Mouse (Mus musculus): ENCODE data around the gene Agtpbp1. TPM values are rescaled to one million over a fixed set of nuclear protein-coding genes. Genes with fewer than 3 reads are reported as not detected.
A peak's percentile ranks its signal among the peaks of the same experiment; 100 is the strongest.
"Not testable (repeated sequence)": the region's sequence is repeated elsewhere in the genome, so short reads cannot be mapped to it uniquely, and the experiment has no call there.

Gene Agtpbp1
- polyA plus RNA-seq, 1 experiment from 2014 or later = 55.6 TPM

DNA sequence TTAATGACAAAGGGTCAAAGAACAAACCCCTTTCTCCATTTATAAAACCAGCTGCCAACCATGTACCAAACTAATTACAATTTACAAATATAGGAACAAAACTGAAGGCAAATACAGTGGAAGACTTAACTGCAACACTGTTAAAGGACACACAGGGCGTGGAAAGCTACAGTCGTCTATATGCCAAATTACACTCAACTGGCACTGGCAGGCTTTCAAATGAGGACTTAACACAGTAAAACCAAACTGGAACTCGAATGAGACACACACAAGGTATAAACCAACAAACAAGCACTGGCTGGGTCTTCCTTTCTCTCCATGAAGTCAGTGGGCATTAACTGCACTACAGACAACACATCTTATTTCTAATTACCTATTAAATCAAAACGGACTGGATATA is 94.3 kb downstream of the Agtpbp1 start:
- no peak overlapping the region for H3K27ac ChIP-seq
- H3K9ac ChIP-seq = no peak overlapping the region
- H3K4me3 ChIP-seq = no peak overlapping the region
- no peaks in the 10 kb centered on the region for H3K9me3 ChIP-seq
- peaks cover 13% of the 10 kb centered on the region for H3K36me3 ChIP-seq
- H3K4me1 ChIP-seq (replicated peaks) = peaks cover 10% of the 10 kb centered on the region
- 77% methylated on average over 4 of the region's 4 CpGs for WGBS
- H3K4me2 ChIP-seq = no peak overlapping the region
- no peak for ATAC-seq (ENCODE audit: low FRiP score)
- no peaks in the 10 kb centered on the region for H3K27me3 ChIP-seq

DNA sequence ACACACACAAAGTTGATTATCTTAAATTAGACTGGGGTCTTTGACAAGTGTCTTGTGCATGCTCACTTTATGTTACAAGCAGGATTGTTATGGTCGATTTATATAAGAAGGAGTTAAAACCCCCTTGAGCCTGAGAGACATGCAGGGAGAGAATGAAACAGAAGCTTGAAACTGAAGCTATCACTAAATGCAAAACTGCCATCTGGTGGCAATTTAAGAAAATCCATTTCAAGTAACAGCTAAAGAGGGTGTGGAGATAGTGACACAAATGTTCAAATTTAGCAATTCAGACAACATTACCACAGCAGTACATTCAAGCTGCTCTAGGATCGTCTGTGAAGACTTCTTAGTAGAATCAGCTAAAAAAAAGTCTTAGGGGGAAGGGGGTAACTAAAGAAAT is 95.9 kb downstream of the Agtpbp1 start:
- Histone ChIP-seq H3K27me3 (no peaks in the 10 kb centered on the region), H3K27ac (no peak overlapping the region), H3K4me1 (replicated peaks) (0 out of 2 replicates have a peak, but pooled peaks cover 3% of the 10 kb centered on the region), H3K4me3 (no peak overlapping the region), H3K36me3 (peaks cover 1% of the 10 kb centered on the region), H3K9me3 (no peaks in the 10 kb centered on the region), H3K4me2 (no peak overlapping the region), H3K9ac (no peak overlapping the region)
- ATAC-seq (ENCODE audit: low FRiP score) = no peak
- 55% methylated on average over 2 of the region's 2 CpGs for WGBS

DNA sequence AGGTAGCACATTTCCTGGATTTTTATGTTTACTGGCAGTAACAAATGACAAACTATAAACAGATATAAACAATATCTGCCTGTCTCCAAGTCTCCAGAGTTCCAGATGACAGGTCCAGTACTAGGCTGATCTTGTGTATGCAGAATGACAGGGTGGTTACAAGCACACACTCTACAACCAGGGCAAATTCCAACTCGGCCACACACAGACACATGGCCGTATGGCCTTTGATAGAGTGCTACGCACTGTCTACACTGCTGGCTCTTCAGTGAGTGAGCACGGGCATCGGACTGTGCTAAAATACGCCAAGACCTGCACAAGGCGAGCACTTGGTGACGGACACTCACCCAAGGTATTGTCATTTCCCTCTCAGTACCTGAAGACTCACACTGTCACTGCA is 97.7 kb downstream of the Agtpbp1 start:
- no peak for ATAC-seq (ENCODE audit: low FRiP score)
- Histone ChIP-seq H3K27ac (no peak overlapping the region), H3K4me1 (replicated peaks) (0 out of 2 replicates have a peak, but pooled peaks cover 3% of the 10 kb centered on the region), H3K36me3 (peaks cover 4% of the 10 kb centered on the region; the same call in 1 of the 2 replicates), H3K9me3 (no peaks in the 10 kb centered on the region), H3K27me3 (no peaks in the 10 kb centered on the region), H3K9ac (no peak overlapping the region), H3K4me3 (no peak overlapping the region), H3K4me2 (no peak overlapping the region)
- WGBS = 94% methylated on average over 8 of the region's 8 CpGs

DNA sequence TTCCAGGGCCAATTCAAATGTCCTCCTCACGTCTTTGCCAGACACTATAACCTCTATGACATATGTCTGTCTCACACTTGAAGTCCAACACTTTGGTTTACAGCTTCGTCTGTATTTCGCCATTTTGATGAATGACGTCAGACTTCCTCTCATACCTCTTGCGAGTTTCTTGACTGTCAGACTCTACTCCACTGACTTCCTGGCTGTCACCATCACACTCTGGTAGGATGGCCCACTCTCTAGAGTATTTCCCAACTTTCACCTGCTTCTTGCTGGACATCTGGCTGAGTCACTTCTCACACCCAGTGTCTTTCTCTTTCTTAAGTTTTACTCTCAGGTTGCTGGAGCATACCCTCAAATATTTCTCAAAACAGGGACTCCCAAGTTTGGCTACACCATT is 98.8 kb downstream of the Agtpbp1 start:
- Histone ChIP-seq H3K4me2 (no peak overlapping the region), H3K4me3 (no peak overlapping the region), H3K9me3 (no peaks in the 10 kb centered on the region), H3K27me3 (no peaks in the 10 kb centered on the region), H3K4me1 (replicated peaks) (peaks cover 3% of the 10 kb centered on the region; the same call in 1 of the 2 replicates), H3K9ac (no peak overlapping the region), H3K36me3 (peaks cover 8% of the 10 kb centered on the region; the same call in 1 of the 2 replicates), H3K27ac (no peak overlapping the region)
- ATAC-seq (ENCODE audit: low FRiP score) = no peak
- 92% methylated on average over 5 of the region's 5 CpGs for WGBS

DNA sequence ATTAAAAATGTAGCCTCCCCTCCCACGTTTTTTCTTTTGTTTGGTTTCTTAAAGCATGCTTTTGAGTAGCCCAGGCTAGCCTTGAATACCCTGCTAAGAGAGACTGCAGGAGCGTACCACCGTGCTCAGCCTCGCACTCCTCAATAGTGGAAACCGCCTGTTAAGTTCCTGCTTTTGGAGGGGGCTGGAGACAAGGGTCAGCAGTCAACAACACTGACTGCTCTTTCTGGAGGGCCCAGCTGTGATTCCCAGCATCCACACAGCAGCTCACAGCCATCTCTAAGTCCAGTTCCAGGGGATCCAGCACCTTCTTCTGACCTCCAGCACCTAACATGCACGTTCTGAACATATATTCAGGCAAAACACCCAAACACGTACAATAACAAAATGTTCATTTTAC is 99.6 kb downstream of the Agtpbp1 start:
- Histone ChIP-seq H3K4me3 (no peak overlapping the region), H3K27ac (no peak overlapping the region), H3K4me2 (no peak overlapping the region), H3K36me3 (peaks cover 8% of the 10 kb centered on the region; the same call in 1 of the 2 replicates), H3K9me3 (no peaks in the 10 kb centered on the region), H3K4me1 (replicated peaks) (peaks cover 3% of the 10 kb centered on the region; the same call in 1 of the 2 replicates), H3K27me3 (no peaks in the 10 kb centered on the region), H3K9ac (no peak overlapping the region)
- no peak for ATAC-seq (ENCODE audit: low FRiP score)
- WGBS = 83% methylated on average over 7 of the region's 7 CpGs

DNA sequence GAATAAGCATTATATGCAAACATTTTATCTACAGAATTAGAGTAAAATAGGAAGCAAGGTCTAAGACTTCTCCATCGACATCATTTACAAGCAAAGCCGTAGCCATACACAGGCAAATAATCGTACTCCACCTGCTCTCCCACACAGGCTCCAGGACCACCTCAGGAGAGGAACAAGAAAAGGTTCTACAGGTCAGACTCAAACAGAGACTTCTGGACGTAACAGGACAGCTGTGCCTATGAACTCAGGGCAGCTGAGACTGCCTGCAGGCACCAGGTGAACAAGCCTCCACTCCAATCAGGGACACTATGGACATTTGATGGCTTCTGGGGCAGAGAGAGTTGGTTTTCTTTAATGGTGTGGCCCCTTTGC is 103.6 kb downstream of the Agtpbp1 start:
- WGBS = 87% methylated on average over 4 of the region's 4 CpGs
- Histone ChIP-seq H3K9ac (no peak overlapping the region), H3K4me3 (no peak overlapping the region), H3K36me3 (peaks cover 24% of the 10 kb centered on the region), H3K27ac (no peak overlapping the region), H3K27me3 (no peaks in the 10 kb centered on the region), H3K4me2 (no peak overlapping the region), H3K9me3 (no peaks in the 10 kb centered on the region), H3K4me1 (replicated peaks) (no peaks in the 10 kb centered on the region; the same call in 1 of the 2 replicates)
- ATAC-seq (ENCODE audit: low FRiP score) = no peak

DNA sequence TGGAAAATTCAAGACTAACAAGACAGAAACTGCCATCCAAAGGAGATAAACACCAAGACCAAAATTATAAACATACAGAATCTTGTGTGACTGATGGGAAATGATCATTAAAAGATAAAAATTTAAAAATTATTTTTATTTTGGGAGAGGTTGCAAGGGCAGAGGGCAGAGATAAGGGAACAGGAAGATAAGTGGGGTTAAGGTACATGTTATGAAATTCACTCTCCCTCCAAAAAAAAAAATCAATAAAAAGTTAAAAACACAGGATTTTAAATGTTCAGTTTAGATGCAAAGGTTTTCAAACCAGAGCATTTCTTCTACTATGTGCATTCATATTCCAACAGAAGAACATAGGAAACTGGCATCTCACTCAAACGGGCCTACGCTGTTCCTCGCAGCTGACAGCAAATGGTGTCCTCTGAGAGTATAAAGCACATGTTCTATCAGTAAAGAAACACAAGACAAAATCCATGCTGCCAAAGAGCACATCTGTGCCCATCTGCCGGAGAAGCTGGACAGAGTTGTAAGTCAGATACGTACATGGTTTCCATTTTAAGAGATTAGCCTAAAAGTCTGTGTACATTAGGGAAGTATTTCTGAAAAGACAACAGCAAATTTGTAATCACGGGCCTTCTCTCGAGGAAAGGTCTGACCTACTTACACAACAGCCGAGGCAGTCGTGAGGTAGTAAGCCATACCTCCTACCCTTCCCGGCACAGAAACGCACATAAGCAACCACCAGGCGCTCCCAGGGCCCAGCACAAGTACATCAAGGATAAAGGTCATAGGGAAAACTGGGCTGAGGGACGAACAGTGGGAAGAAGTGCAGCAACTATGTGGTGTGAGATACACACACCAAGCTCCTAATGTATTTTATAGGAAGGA is 104.2 kb downstream of the Agtpbp1 start:
- WGBS = 88% methylated on average over 13 of the region's 13 CpGs

DNA sequence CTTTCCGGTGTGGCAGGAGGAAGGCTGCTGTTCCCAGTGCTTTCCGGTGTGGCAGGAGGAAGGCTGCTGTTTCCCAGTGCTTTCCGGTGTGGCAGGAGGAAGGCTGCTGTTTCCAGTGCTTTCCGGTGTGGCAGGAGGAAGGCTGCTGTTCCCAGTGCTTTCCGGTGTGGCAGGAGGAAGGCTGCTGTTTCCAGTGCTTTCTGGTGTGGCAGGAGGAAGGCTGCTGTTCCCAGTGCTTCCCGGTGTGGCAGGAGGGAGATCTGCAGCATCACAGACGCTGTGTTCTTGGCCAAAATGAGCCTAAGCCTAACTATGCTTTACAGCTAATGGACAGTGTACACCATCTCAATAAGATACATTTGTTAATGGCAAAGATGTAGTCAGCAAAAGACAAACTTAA is 107.1 kb downstream of the Agtpbp1 start:
- H3K4me1 ChIP-seq (replicated peaks); H3K27ac ChIP-seq; H3K27me3 ChIP-seq; H3K9me3 ChIP-seq; H3K4me2 ChIP-seq; ATAC-seq (ENCODE audit: low FRiP score); H3K9ac ChIP-seq; H3K4me3 ChIP-seq: not testable (repeated sequence)
- peaks cover 36% of the 10 kb centered on the region for H3K36me3 ChIP-seq
- WGBS = 84% methylated on average over 7 of the region's 7 CpGs

More for the DNA sequence above, 104.2 kb downstream of the Agtpbp1 start:
- Histone ChIP-seq H3K27ac (no peak overlapping the region), H3K4me2 (no peak overlapping the region), H3K4me3 (no peak overlapping the region), H3K36me3 (peaks cover 27% of the 10 kb centered on the region), H3K9ac (no peak overlapping the region), H3K4me1 (replicated peaks) (no peaks in the 10 kb centered on the region; the same call in 1 of the 2 replicates), H3K9me3 (no peaks in the 10 kb centered on the region), H3K27me3 (no peaks in the 10 kb centered on the region)
- ATAC-seq (ENCODE audit: low FRiP score) = no peak

DNA sequence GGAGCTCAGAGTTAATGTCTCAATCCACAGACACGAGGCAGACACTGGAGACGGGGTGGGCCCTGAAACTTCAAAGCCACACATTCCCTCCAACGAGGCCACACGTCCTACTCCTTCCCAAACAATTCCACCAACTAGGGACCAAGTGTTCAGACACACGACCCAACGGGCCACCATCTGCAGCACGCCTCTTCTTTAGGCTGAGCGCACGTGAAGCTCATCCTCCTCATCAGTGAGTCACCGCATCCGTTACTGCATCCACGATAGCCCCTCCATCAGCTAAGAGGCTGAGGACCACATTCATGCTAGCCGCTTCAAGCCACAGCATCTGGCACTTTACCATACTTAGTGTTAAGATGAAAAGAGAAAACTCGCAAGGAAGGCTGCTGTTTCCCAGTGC is 107.6 kb downstream of the Agtpbp1 start:
- Histone ChIP-seq H3K27ac (no peak overlapping the region), H3K4me1 (replicated peaks) (peaks cover 2% of the 10 kb centered on the region; the same call in 1 of the 2 replicates), H3K9ac (no peak overlapping the region), H3K36me3 (peaks cover 36% of the 10 kb centered on the region), H3K9me3 (no peaks in the 10 kb centered on the region), H3K27me3 (no peaks in the 10 kb centered on the region), H3K4me3 (no peak overlapping the region), H3K4me2 (no peak overlapping the region)
- ATAC-seq (ENCODE audit: low FRiP score) = no peak
- WGBS = 92% methylated on average over 14 of the region's 14 CpGs

DNA sequence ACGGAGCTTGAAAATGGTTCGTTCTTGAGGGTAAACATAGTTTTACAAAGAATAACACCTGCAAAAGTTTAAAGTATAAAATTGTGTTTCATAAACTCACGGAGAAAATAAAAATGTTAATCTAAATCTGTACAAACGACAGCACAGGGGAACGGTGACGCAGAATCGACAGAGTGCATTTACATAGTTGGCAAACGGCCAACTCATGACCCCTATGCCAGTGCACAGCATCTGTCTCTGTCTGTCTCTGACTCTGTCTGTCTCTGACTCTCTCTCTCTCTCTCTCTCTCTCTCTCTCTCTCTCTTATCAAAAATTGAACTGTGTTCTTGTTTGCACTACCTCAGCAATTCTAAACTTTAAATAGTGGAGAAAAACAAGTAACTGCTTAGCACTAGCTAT is 110.1 kb downstream of the Agtpbp1 start:
- H3K9ac ChIP-seq = no peak overlapping the region
- peak overlapping the region; percentile 37; the same call in 1 of the 2 replicates for H3K27ac ChIP-seq
- H3K36me3 ChIP-seq = peaks cover 42% of the 10 kb centered on the region
- H3K4me2 ChIP-seq = no peak overlapping the region
- H3K4me1 ChIP-seq (replicated peaks) = 0 out of 2 replicates have a peak, but pooled peaks cover 2% of the 10 kb centered on the region
- no peaks in the 10 kb centered on the region for H3K27me3 ChIP-seq
- H3K9me3 ChIP-seq = no peaks in the 10 kb centered on the region
- 63% methylated on average over 8 of the region's 8 CpGs for WGBS
- no peak for ATAC-seq (ENCODE audit: low FRiP score)
- no peak overlapping the region for H3K4me3 ChIP-seq

DNA sequence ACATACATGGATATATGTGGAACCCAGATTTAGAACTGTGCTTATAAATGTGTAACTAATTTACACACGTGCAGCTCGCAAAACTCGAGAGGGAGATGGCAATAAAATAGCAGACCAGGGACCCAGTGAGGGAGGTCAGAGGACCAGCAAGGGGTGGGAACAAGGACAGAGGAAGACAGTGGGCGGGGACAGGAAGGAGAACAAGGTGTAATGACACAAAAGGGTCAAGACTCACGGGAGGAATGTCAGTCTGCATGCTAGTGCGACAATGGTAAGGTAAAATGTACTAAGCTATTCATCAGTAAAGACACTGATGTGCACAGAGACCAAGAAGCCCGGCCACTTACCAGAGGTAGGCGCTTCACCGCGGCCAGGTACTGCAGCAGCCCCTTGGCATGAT is 111.7 kb downstream of the Agtpbp1 start:
- Histone ChIP-seq H3K9ac (no peak overlapping the region), H3K4me3 (no peak overlapping the region), H3K4me1 (replicated peaks) (0 out of 2 replicates have a peak, but pooled peaks cover 2% of the 10 kb centered on the region), H3K27me3 (no peaks in the 10 kb centered on the region), H3K36me3 (peaks cover 42% of the 10 kb centered on the region), H3K4me2 (no peak overlapping the region), H3K9me3 (no peaks in the 10 kb centered on the region), H3K27ac (no peak overlapping the region)
- 84% methylated on average over 10 of the region's 10 CpGs for WGBS
- no peak for ATAC-seq (ENCODE audit: low FRiP score)

DNA sequence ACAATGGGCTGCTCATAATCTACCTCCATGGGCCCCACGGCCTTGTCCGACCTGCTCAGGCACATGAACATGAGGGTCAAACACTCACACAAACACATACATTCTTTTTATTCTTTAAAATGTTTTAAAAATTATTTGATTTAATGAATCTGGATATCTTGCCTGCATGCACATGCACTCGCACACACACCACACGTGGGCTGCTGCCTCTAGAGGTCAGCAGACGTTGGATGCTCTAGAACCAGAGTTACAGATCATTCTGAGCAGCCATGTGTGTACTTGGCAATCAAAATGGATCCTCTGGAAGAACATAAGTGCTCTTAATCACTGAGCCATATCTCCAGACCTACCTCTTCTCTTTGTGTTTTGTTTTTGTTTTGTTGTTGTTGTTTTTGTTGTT is 112.8 kb downstream of the Agtpbp1 start:
- Histone ChIP-seq H3K4me3 (no peak overlapping the region), H3K4me2 (no peak overlapping the region), H3K27ac (no peak overlapping the region), H3K9me3 (no peaks in the 10 kb centered on the region), H3K27me3 (no peaks in the 10 kb centered on the region), H3K36me3 (peaks cover 33% of the 10 kb centered on the region), H3K9ac (no peak overlapping the region), H3K4me1 (replicated peaks) (0 out of 2 replicates have a peak, but pooled peaks cover 10% of the 10 kb centered on the region)
- WGBS = 89% methylated on average over 5 of the region's 5 CpGs
- ATAC-seq (ENCODE audit: low FRiP score) = no peak

DNA sequence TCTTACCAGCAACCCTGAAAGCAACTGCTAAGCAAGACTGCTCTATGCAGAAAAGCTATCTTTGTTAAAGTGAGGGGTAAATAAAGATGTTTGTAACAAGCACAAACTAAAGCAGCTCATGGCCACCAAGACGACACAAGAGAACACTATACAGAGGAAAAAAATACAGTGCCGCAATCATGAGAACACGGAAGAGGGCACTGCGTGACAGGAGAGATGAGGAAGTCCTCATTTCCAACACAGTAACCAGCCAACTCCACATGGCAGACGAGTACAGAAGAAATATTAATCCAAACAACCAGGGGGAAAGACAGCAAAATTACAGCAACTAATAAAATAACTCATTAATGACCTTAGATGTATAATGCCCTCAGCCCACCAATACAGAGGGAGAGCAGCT is 115.3 kb downstream of the Agtpbp1 start:
- 0 out of 2 replicates have a peak, but pooled peaks cover 9% of the 10 kb centered on the region for H3K4me1 ChIP-seq (replicated peaks)
- H3K27me3 ChIP-seq = no peaks in the 10 kb centered on the region
- no peak overlapping the region for H3K9ac ChIP-seq
- peaks cover 24% of the 10 kb centered on the region for H3K36me3 ChIP-seq
- H3K27ac ChIP-seq = no peak overlapping the region
- H3K4me3 ChIP-seq = no peak overlapping the region
- WGBS = 90% methylated on average over 5 of the region's 5 CpGs
- H3K9me3 ChIP-seq = no peaks in the 10 kb centered on the region
- no peak overlapping the region for H3K4me2 ChIP-seq
- ATAC-seq (ENCODE audit: low FRiP score) = no peak
